Mouse (Mus musculus): Measurements from ENCODE around the gene Siva1. TPM values are rescaled to one million over a fixed set of nuclear protein-coding genes. Genes with fewer than 3 reads are reported as not detected.

Gene Siva1
- polyA plus RNA-seq, 2 experiments = 179 to 284 TPM

GRCm38 (mm10) chr12:112677076-112677475 is 32.6 kb downstream of the Siva1 start:
- H3K36me3 ChIP-seq (ENCODE audit: control insufficient read depth, insufficient read depth, low read length) = no peaks in the 10 kb centered on the region
- peaks cover 20% of the 10 kb centered on the region for H3K4me1 ChIP-seq (ENCODE audit: control insufficient read depth, insufficient read depth, low read length)
- no peak overlapping the region for H3K4me3 ChIP-seq (replicated peaks; ENCODE audit: low read length)
- H3K9me3 ChIP-seq (ENCODE audit: control insufficient read depth, low read length) = no peaks in the 10 kb centered on the region
- H3K27me3 ChIP-seq (ENCODE audit: control insufficient read depth, insufficient read depth, low read length) = peaks cover 33% of the 10 kb centered on the region
- no peak overlapping the region for H3K4me2 ChIP-seq (replicated peaks; ENCODE audit: low read depth, low read length, severe bottlenecking)
- H3K27ac ChIP-seq (replicated peaks; ENCODE audit: low read depth, low read length) = no peak overlapping the region
- no peak for ATAC-seq (ENCODE audit: low FRiP score, low read depth)
- 45% methylated on average over 5 of the region's 5 CpGs for WGBS
- peak; percentile 12 for DNase-seq (ENCODE audit: low spot score)
- TF ChIP-seq POLR2A (IDR thresholded peaks at IDR 0.05; ENCODE audit: borderline replicate concordance, extremely low read depth, insufficient read depth, insufficient read length) = no peak
- no peak overlapping the region for H3K9ac ChIP-seq (ENCODE audit: low read depth, low read length, severe bottlenecking)

- Histone ChIP-seq H3K36me3 (ENCODE audit: control insufficient read depth, insufficient read depth, low read length) (no peaks in the 10 kb centered on the region), H3K4me1 (ENCODE audit: control insufficient read depth, insufficient read depth, low read length) (peaks cover 10% of the 10 kb centered on the region), H3K27me3 (ENCODE audit: control insufficient read depth, insufficient read depth, low read length) (peaks cover 33% of the 10 kb centered on the region), H3K9me3 (ENCODE audit: control insufficient read depth, low read length) (no peaks in the 10 kb centered on the region), H3K4me3 (replicated peaks; ENCODE audit: low read length) (peak overlapping the region; percentile 53), H3K4me2 (replicated peaks; ENCODE audit: low read depth, low read length, severe bottlenecking) (peak overlapping the region; percentile 96), H3K9ac (ENCODE audit: low read depth, low read length, severe bottlenecking) (peak overlapping the region; percentile 56), H3K27ac (replicated peaks; ENCODE audit: low read depth, low read length) (no peak overlapping the region)
- 26% methylated on average over 19 of the region's 19 CpGs for WGBS
- TF ChIP-seq POLR2A (IDR thresholded peaks at IDR 0.05; ENCODE audit: borderline replicate concordance, extremely low read depth, insufficient read depth, insufficient read length) = no peak
- DNase-seq (ENCODE audit: low spot score) (no peak), ATAC-seq (ENCODE audit: low FRiP score, low read depth) (no peak)
Measured at GRCm38 (mm10) chr12:112677943-112678554, 33.6 kb downstream of the Siva1 start.

- ATAC-seq (ENCODE audit: low FRiP score, low read depth) (peak; percentile 25), DNase-seq (ENCODE audit: low spot score) (peak; percentile 29)
- Histone ChIP-seq H3K4me3 (replicated peaks; ENCODE audit: low read length) (peak within 1 kb of the TSS; percentile 53), H3K27me3 (ENCODE audit: control insufficient read depth, insufficient read depth, low read length) (peaks cover 33% of the 10 kb centered on the region), H3K9me3 (ENCODE audit: control insufficient read depth, low read length) (no peaks in the 10 kb centered on the region), H3K27ac (replicated peaks; ENCODE audit: low read depth, low read length) (no peak within 1 kb of the TSS), H3K36me3 (ENCODE audit: control insufficient read depth, insufficient read depth, low read length) (no peaks in the 10 kb centered on the region), H3K4me2 (replicated peaks; ENCODE audit: low read depth, low read length, severe bottlenecking) (peak within 1 kb of the TSS; percentile 96), H3K4me1 (ENCODE audit: control insufficient read depth, insufficient read depth, low read length) (peaks cover 10% of the 10 kb centered on the region; the same call in 1 of the 2 replicates), H3K9ac (ENCODE audit: low read depth, low read length, severe bottlenecking) (peak within 1 kb of the TSS; percentile 56)
- under 1% methylated on average over 32 of the region's 60 CpGs for WGBS
- TF ChIP-seq POLR2A (IDR thresholded peaks at IDR 0.05; ENCODE audit: borderline replicate concordance, extremely low read depth, insufficient read depth, insufficient read length) = no peak
Measured at GRCm38 (mm10) chr12:112678555-112679026, 34.1 kb downstream of the Siva1 start, which contains the start of gene Zbtb42. TSS of gene Zbtb42 (plus strand) at chr12:112678828.

GRCm38 (mm10) chr12:112679027-112679996 is 34.8 kb downstream of the Siva1 start:
- DNase-seq (ENCODE audit: low spot score) (no peak), ATAC-seq (ENCODE audit: low FRiP score, low read depth) (peak; percentile 8; the same call in 1 of the 2 replicates)
- Histone ChIP-seq H3K9me3 (ENCODE audit: control insufficient read depth, low read length) (no peaks in the 10 kb centered on the region), H3K27ac (replicated peaks; ENCODE audit: low read depth, low read length) (no peak overlapping the region), H3K27me3 (ENCODE audit: control insufficient read depth, insufficient read depth, low read length) (peaks cover 33% of the 10 kb centered on the region), H3K9ac (ENCODE audit: low read depth, low read length, severe bottlenecking) (peak overlapping the region; percentile 56), H3K4me1 (ENCODE audit: control insufficient read depth, insufficient read depth, low read length) (peaks cover 10% of the 10 kb centered on the region; the same call in 1 of the 2 replicates), H3K4me2 (replicated peaks; ENCODE audit: low read depth, low read length, severe bottlenecking) (peak overlapping the region; percentile 96), H3K4me3 (replicated peaks; ENCODE audit: low read length) (peak overlapping the region; percentile 53), H3K36me3 (ENCODE audit: control insufficient read depth, insufficient read depth, low read length) (no peaks in the 10 kb centered on the region)
- TF ChIP-seq POLR2A (IDR thresholded peaks at IDR 0.05; ENCODE audit: borderline replicate concordance, extremely low read depth, insufficient read depth, insufficient read length) = no peak
- 5% methylated on average over 39 of the region's 87 CpGs for WGBS

GRCm38 (mm10) chr12:112683351-112683750 is 38.9 kb downstream of the Siva1 start:
- Histone ChIP-seq H3K4me3 (replicated peaks; ENCODE audit: low read length) (no peak overlapping the region), H3K4me2 (replicated peaks; ENCODE audit: low read depth, low read length, severe bottlenecking) (no peak overlapping the region), H3K36me3 (ENCODE audit: control insufficient read depth, insufficient read depth, low read length) (no peaks in the 10 kb centered on the region), H3K27me3 (ENCODE audit: control insufficient read depth, insufficient read depth, low read length) (peaks cover 27% of the 10 kb centered on the region), H3K27ac (replicated peaks; ENCODE audit: low read depth, low read length) (no peak overlapping the region), H3K4me1 (ENCODE audit: control insufficient read depth, insufficient read depth, low read length) (0 out of 2 replicates have a peak, but pooled peaks cover 2% of the 10 kb centered on the region), H3K9me3 (ENCODE audit: control insufficient read depth, low read length) (no peaks in the 10 kb centered on the region), H3K9ac (ENCODE audit: low read depth, low read length, severe bottlenecking) (no peak overlapping the region)
- TF ChIP-seq POLR2A (IDR thresholded peaks at IDR 0.05; ENCODE audit: borderline replicate concordance, extremely low read depth, insufficient read depth, insufficient read length) = no peak
- ATAC-seq (ENCODE audit: low FRiP score, low read depth) = no peak
- DNase-seq (ENCODE audit: low spot score) = no peak
- 58% methylated on average over 7 of the region's 7 CpGs for WGBS

Measured in limb, embryonic 14.5 days (tissue).